ENCODE assay signal across 7 mouse cellular contexts in genomic region chr17:35725286-35726232, GRCm38 (mm10). TPM values are rescaled to one million over a fixed set of nuclear protein-coding genes. Genes with fewer than 3 reads are reported as not detected.
DNase-seq lines count a peak whose midpoint lies in the region; ATAC-seq lines count a peak whose summit lies in the region.

No protein-coding gene starts in this region.

- no peaks in the 10 kb centered on the region for H3K36me3 ChIP-seq in intestine, embryonic 16.5 days (ENCODE audit: control insufficient read depth, insufficient read depth, low read length)
- no peaks in the 10 kb centered on the region for H3K36me3 ChIP-seq in midbrain, embryonic 12.5 days

- no peak overlapping the region for H3K4me3 ChIP-seq in intestine, embryonic 16.5 days (ENCODE audit: low read length)
- H3K4me3 ChIP-seq in midbrain, embryonic 12.5 days: no peak overlapping the region

- H3K9me3 ChIP-seq in intestine, embryonic 16.5 days (ENCODE audit: control insufficient read depth, low read length): no peaks in the 10 kb centered on the region
- no peaks in the 10 kb centered on the region for H3K9me3 ChIP-seq in midbrain, embryonic 12.5 days

- ATAC-seq in intestine, embryonic 16.5 days: peak; percentile 72
- peak; percentile 66 for ATAC-seq in midbrain, embryonic 12.5 days (ENCODE audit: low FRiP score, low read depth)

- no peak overlapping the region for H3K27ac ChIP-seq in intestine, embryonic 16.5 days (ENCODE audit: low read length)
- no peak overlapping the region for H3K27ac ChIP-seq in midbrain, embryonic 12.5 days (replicated peaks)

- WGBS in intestine, embryonic 16.5 days: 30% methylated on average over 21 of the region's 21 CpGs
- WGBS in midbrain, embryonic 12.5 days: 35% methylated on average over 21 of the region's 21 CpGs

- H3K4me2 ChIP-seq in intestine, embryonic 16.5 days (ENCODE audit: low read depth, low read length): no peak overlapping the region
- no peak overlapping the region for H3K4me2 ChIP-seq in midbrain, embryonic 12.5 days (replicated peaks)

- H3K27me3 ChIP-seq in intestine, embryonic 16.5 days (replicated peaks; ENCODE audit: control insufficient read depth, insufficient read depth, low read length): no peaks in the 10 kb centered on the region
- H3K27me3 ChIP-seq in midbrain, embryonic 12.5 days: peaks cover 30% of the 10 kb centered on the region

- peak; percentile 94 to 95 for DNase-seq in adrenal gland, adult 18-20 months (ENCODE audit: low spot score in 2 of 2)
- peak; percentile 75 for DNase-seq in embryo, embryonic 11.5 days (ENCODE audit: low read depth, low spot score)
- DNase-seq in gastrocnemius, postnatal 36 days: peak; percentile 92 to 98
- peak; percentile 89 for DNase-seq in left cerebral cortex, postnatal 25 days (ENCODE audit: low spot score in 2 of 2)
- peak; percentile 97 for DNase-seq in skeletal muscle tissue, adult 2 months (ENCODE audit: low read depth, low spot score)

- peak overlapping the region; percentile 46 for H3K9ac ChIP-seq in intestine, embryonic 16.5 days (ENCODE audit: low read depth, low read length)
- H3K9ac ChIP-seq in midbrain, embryonic 12.5 days (replicated peaks): no peak overlapping the region

- intact Hi-C loops in gastrocnemius, postnatal 36 days (cut with DNase I): no loop called here
- intact Hi-C loops in left cerebral cortex, postnatal 25 days (cut with DNase I): loop anchor here (1.0 kb wide), 1 partner anchor 90 kb away; no protein-coding TSS in a partner anchor

- peaks cover 21% of the 10 kb centered on the region for H3K4me1 ChIP-seq in intestine, embryonic 16.5 days (ENCODE audit: control insufficient read depth, insufficient read depth, low read length)
- H3K4me1 ChIP-seq in midbrain, embryonic 12.5 days: peaks cover 10% of the 10 kb centered on the region

RNA-seq across cellular contexts. Expression of gene Ddr1, which starts 21.1 kb away (rescaled TPM):
- total RNA-seq in adrenal gland, adult 18-20 months (2021): 10 to 100 TPM; 33.5 to 44.1 TPM
- total RNA-seq in gastrocnemius, postnatal 36 days (2021): 10 to 100 TPM; 12.7 to 15.0 TPM
- 54.1 and 57.1 TPM in 2 replicates for polyA plus RNA-seq in intestine, embryonic 16.5 days (2015; fragmentation: Nextera tagmentation; extraction: Ambion mirVana)
- total RNA-seq in left cerebral cortex, postnatal 25 days (2021): 10 to 100 TPM; 51.9 to 55.4 TPM
- 201 and 218 TPM in 2 replicates for polyA plus RNA-seq in midbrain, embryonic 12.5 days (2016; fragmentation: Nextera tagmentation; extraction: Ambion mirVana)

RNA-seq across cellular contexts. Expression of gene Gtf2h4, which starts 52.0 kb away (rescaled TPM):
- total RNA-seq in adrenal gland, adult 18-20 months (2021): 10 to 100 TPM; 20.2 to 20.8 TPM
- 10 to 100 TPM; 15.3 to 19.0 TPM for total RNA-seq in gastrocnemius, postnatal 36 days (2021)
- 41.9 and 45.1 TPM in 2 replicates for polyA plus RNA-seq in intestine, embryonic 16.5 days (2015; fragmentation: Nextera tagmentation; extraction: Ambion mirVana)
- 10 to 100 TPM; 27.7 to 28.9 TPM for total RNA-seq in left cerebral cortex, postnatal 25 days (2021)
- polyA plus RNA-seq in midbrain, embryonic 12.5 days (2016; fragmentation: Nextera tagmentation; extraction: Ambion mirVana): 34.0 and 34.9 TPM in 2 replicates

RNA-seq across cellular contexts. Expression of gene Vars2, which starts 58.2 kb away (rescaled TPM):
- 10 to 100 TPM; 37.2 to 38.7 TPM for total RNA-seq in adrenal gland, adult 18-20 months (2021)
- total RNA-seq in gastrocnemius, postnatal 36 days (2021): 10 to 100 TPM; 12.5 to 12.9 TPM
- polyA plus RNA-seq in intestine, embryonic 16.5 days (2015; fragmentation: Nextera tagmentation; extraction: Ambion mirVana): 19.3 and 22.8 TPM in 2 replicates
- total RNA-seq in left cerebral cortex, postnatal 25 days (2021): 10 to 100 TPM; 31.1 to 32.6 TPM
- 18.7 and 19.0 TPM in 2 replicates for polyA plus RNA-seq in midbrain, embryonic 12.5 days (2016; fragmentation: Nextera tagmentation; extraction: Ambion mirVana)
